Mouse (Mus musculus) liver, embryonic 14.5 days (tissue): ENCODE measurements at regions not wholly inside any gene's neighbourhood (a gene's known extent, or its start where the extent isn't known, plus 50 kb on each side); places are given as distances from the start of the nearest gene placed in this dataset.

Source experiments
- CTCF ChIP-seq: IDR thresholded peaks from 2 replicates; pipeline ENCODE4 v1.5.1; 2016; ENCODE audit warnings: antibody characterized with exemption, low read depth, control low read depth
- EP300 ChIP-seq: IDR thresholded peaks from 2 replicates; pipeline ENCODE4 v1.6.1; 2016; ENCODE audit warnings: antibody characterized with exemption, low read depth

DNA sequence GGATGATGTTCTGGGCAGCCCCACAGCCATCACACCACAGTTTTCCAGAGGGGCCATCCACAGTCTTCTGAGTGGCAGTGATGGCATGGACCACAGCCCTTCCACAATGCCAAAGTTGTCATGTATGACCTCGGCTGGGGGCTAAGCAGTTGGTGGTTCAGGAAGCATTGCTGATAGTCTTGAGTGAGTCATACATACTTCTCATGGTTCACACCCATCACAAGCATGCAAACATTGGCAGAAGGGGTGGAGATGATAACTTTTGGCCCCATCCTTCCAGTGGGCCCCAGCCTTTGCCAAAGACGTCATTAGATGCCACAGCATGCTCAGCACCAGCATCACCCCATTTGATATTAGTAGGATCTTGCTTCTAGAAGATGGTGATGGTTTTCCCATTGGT is 89.3 kb upstream of the Otud4 start:
- TF ChIP-seq CTCF (no peak), EP300 (no peak)
